Mouse (Mus musculus) forebrain, embryonic 10.5 days (tissue): ENCODE measurements around the gene Dek. TPM values are rescaled to one million over a fixed set of nuclear protein-coding genes. Genes with fewer than 3 reads are reported as not detected.

ENCODE experiments used
- DNase-seq: peaks from one replicate; pipeline ENCODE4 v3.0.0-alpha.2; 2017; ENCODE audit warnings: low spot score; ENCODE audit errors: extremely low spot score
- H3K27ac ChIP-seq: fragments of 300-500 bp; sonication (generic); 2 replicates; pipeline ENCODE4 v1.5.1; 2016; ENCODE audit warnings: mild to moderate bottlenecking
- H3K27me3 ChIP-seq: fragments of 300-500 bp; sonication (generic); 2 replicates; pipeline ENCODE4 v1.6.1; 2016; ENCODE audit warnings: mild to moderate bottlenecking; ENCODE audit not compliant: poor library complexity, severe bottlenecking
- H3K36me3 ChIP-seq: fragments of 300-500 bp; sonication (generic); replicated peaks from 2 replicates; pipeline ENCODE4 v1.6.1; 2016; ENCODE audit warnings: mild to moderate bottlenecking, moderate library complexity
- H3K4me1 ChIP-seq: fragments of 300-500 bp; sonication (generic); 2 replicates; pipeline ENCODE4 v1.6.1; 2016
- H3K4me3 ChIP-seq: fragments of 300-500 bp; sonication (generic); 2 replicates; pipeline ENCODE4 v1.5.1; 2016; ENCODE audit warnings: mild to moderate bottlenecking, moderate library complexity
- H3K9me3 ChIP-seq: fragments of 300-500 bp; sonication (generic); 2 replicates; pipeline ENCODE4 v1.6.1; 2016; ENCODE audit warnings: mild to moderate bottlenecking, moderate library complexity
- WGBS: fragments of 180-500 bp; shearing (Covaris S2); methylation state at CpG from one replicate; pipeline ENCODE4 v1.1.7; 2016; 5-methylcytosine and 5-hydroxymethylcytosine counted together
- polyA plus RNA-seq: library from polyadenylated mRNA; unstranded; fragments of >200 nt; fragmentation: Nextera tagmentation; extraction: Ambion mirVana; gene quantifications from 2 replicates; pipeline ENCODE4 v1.2.1, GENCODE M21; 2016

Dek gene
- polyA plus RNA-seq, 1 experiment from 2014 or later = 434 TPM

DNA sequence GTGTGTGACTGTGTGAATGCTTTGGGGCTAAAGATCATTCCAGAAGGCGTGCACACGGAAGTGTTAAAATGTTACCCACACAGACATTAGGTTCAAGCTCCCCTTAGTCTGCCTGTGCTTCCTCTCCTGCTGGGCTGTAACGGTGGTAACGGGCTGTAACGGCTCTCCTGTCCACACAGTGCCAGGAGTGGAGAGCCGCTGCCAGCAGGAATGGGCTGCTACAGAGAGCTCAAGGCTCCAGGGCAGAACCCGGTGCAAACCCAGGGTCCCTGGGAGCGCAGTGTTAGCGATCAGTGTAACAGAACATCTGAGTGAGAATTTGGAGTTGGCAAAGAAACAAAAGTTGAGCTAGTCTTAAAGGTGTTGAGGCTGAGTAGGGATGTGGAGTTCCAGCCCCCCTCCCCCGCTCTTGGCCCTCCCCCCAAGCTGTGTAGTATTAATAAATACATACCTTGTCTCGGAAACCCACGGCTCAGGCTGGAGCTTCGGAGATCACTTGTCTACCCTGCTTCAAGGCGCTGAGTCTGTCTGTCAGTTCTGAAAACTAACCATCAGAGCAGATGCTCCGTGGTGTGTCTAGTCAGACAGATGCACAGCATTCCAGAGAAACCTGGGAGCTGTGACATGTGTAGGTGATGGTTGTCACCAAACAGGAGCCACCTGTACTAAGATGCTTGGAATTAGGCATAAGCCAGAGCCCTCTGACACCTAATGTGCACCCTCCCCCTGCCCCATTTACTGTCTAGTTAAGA lies 35.5 kb downstream of the Dek start:
- Histone ChIP-seq H3K36me3 (peaks cover 58% of the 10 kb centered on the region), H3K4me1 (no peaks in the 10 kb centered on the region), H3K4me3 (no peak overlapping the region), H3K27ac (no peak overlapping the region), H3K27me3 (no peaks in the 10 kb centered on the region), H3K9me3 (no peaks in the 10 kb centered on the region)
- 88% methylated on average over 15 of the region's 15 CpGs for WGBS
- no peak for DNase-seq

DNA sequence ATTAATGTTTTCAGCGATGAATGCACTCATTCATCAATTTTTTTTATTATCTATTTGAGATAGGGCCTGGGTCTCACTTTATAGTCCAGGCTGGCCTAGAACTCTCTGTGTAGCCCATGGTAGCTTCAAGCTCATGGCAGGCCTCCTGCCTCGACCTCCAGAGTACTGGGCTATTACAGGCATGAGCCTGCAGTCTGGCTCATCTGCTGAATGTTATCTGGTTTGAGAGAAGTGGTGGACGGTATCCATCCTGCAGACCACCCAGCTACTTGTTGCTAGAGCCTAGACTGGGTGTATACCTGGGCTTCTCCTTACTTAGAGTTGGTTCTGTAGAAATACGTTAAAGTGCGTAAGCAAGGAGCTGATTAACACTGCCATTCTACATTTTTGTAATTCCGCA lies 39.0 kb downstream of the Dek start:
- Histone ChIP-seq H3K4me3 (no peak overlapping the region), H3K27me3 (no peaks in the 10 kb centered on the region), H3K27ac (no peak overlapping the region), H3K4me1 (no peaks in the 10 kb centered on the region), H3K36me3 (peaks cover 61% of the 10 kb centered on the region), H3K9me3 (no peaks in the 10 kb centered on the region)
- DNase-seq = no peak
- WGBS = 93% methylated on average over 6 of the region's 6 CpGs

DNA sequence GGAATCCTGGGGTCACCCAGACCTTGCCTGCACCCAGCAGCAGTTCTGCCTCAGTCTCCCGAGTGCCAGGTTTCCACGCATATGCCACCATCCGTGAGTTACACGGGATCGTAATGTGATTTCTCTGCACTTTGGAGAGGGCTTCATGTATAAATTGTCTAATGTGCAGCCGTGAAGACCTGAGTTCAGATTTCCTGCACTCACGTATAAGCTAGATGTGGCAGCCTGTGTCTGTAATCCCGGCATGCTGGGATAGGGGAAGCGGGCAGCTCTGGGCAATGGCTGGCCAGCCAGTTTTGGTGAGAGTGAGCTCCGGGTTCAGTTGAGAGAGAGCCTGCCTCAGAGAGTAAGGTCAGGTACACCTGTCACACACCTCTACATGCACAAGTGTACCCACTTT lies 39.5 kb downstream of the Dek start:
- Histone ChIP-seq H3K4me1 (no peaks in the 10 kb centered on the region), H3K36me3 (peaks cover 61% of the 10 kb centered on the region), H3K27ac (no peak overlapping the region), H3K9me3 (no peaks in the 10 kb centered on the region), H3K4me3 (no peak overlapping the region), H3K27me3 (no peaks in the 10 kb centered on the region)
- DNase-seq = no peak
- WGBS = 93% methylated on average over 10 of the region's 10 CpGs

DNA sequence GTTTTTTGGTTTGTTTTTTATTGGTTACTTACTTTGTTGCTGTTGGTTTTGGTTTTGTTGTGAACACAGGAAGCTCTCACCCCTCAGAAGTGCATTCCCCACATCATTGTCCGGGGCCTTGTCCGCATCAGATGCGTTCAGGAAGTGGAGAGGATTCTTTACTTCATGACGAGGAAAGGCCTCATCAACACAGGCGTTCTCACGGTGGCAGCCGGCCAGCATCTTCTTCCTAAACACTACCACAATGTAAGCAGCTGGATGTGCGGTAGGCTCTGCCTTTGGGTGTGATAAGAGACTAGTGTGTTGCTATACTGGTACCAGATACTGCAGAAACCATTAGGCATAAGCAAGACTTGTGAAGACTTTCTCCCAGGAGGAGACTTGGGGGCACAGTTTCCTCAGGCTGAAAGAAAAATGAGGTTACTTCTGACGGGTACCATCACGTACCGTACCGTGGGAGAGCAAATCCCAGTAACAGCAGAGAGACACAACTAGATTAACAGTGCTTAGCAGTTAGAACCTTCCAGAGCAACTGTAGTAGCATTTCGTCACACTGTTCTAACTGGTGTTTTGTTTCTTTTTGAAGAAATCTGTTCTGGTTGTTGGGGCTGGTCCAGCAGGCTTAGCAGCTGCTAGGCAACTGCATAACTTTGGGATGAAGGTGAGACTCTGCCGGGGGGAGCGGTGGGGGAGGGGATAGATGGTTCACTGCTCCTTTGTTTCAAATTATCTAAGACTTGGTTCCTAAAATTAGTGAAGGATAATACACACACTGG lies 41.8 kb downstream of the Dek start:
- peaks cover 75% of the 10 kb centered on the region for H3K36me3 ChIP-seq
- no peak overlapping the region for H3K27ac ChIP-seq
- no peak overlapping the region for H3K4me3 ChIP-seq
- no peaks in the 10 kb centered on the region for H3K9me3 ChIP-seq
- no peaks in the 10 kb centered on the region for H3K4me1 ChIP-seq
- DNase-seq = no peak
- H3K27me3 ChIP-seq = no peaks in the 10 kb centered on the region
- WGBS = 94% methylated on average over 15 of the region's 15 CpGs

DNA sequence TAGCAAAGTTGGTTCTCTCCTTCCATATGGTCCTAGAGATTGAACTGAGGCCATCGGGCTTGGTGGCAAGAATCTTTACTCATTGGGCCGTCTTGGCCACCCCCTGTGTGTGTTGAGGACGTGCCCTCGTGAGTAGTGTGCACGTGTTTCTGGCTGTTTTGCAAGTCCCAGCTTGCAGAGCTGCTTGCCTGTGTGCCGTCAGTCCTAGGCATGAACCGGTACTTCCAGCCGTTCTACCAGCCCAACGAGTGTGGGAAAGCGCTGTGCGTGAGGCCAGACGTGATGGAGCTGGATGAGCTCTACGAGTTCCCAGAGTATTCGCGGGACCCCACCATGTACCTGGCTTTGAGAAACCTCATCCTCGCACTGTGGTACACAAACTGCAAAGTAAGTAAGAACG lies 43.2 kb downstream of the Dek start:
- no peaks in the 10 kb centered on the region for H3K27me3 ChIP-seq
- H3K4me1 ChIP-seq = no peaks in the 10 kb centered on the region
- WGBS = 95% methylated on average over 17 of the region's 17 CpGs
- no peak overlapping the region for H3K4me3 ChIP-seq
- peaks cover 73% of the 10 kb centered on the region for H3K36me3 ChIP-seq
- H3K9me3 ChIP-seq = no peaks in the 10 kb centered on the region
- no peak for DNase-seq
- no peak overlapping the region for H3K27ac ChIP-seq

DNA sequence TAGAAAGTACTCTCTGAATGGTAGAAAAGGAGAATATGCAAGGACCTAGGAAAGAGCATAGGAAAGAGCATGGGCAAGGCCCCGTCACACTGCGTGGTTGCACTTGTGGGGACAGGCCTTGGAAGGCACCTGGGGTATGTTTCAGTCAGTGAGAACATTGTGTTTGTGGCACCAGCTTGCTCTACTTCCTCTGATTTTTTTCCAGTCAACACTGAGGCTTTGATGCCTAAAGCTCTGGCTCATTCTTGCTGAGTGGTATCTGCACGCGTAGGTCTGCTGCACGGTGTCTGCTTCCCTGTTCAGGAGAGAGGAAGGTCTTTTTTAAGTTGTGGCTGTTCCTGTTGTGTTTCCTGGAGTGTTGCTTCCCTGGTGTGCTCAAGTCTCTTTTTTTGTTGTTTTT lies 49.2 kb downstream of the Dek start:
- no peaks in the 10 kb centered on the region for H3K27me3 ChIP-seq
- peaks cover 9% of the 10 kb centered on the region for H3K4me1 ChIP-seq
- DNase-seq = no peak
- H3K36me3 ChIP-seq = peaks cover 53% of the 10 kb centered on the region
- 93% methylated on average over 5 of the region's 5 CpGs for WGBS
- no peak overlapping the region for H3K4me3 ChIP-seq
- no peaks in the 10 kb centered on the region for H3K9me3 ChIP-seq
- H3K27ac ChIP-seq = no peak overlapping the region

DNA sequence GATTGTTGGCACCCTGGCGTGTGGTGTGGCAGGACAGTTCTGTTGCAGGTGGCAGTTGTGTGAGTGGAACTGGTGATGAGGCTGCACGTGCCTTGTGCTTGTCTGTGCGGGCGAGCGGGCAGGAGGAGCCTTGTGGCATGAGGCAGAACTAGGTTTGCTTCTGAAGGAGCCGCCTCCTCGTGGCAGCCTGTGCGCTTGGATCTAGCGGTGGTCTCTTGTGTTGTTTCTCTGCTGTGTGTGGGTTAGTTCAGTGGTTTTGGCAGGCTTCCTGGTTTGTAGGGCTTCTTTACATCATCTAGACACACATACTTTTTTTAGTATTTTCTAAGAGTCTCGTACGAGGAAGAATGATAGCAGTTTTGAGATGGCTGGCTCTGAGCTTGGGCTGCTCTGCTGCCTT lies 49.9 kb downstream of the Dek start:
- Histone ChIP-seq H3K36me3 (peaks cover 55% of the 10 kb centered on the region), H3K4me3 (no peak overlapping the region), H3K9me3 (no peaks in the 10 kb centered on the region), H3K27ac (no peak overlapping the region), H3K27me3 (no peaks in the 10 kb centered on the region), H3K4me1 (peaks cover 9% of the 10 kb centered on the region)
- DNase-seq = no peak
- 94% methylated on average over 11 of the region's 11 CpGs for WGBS

DNA sequence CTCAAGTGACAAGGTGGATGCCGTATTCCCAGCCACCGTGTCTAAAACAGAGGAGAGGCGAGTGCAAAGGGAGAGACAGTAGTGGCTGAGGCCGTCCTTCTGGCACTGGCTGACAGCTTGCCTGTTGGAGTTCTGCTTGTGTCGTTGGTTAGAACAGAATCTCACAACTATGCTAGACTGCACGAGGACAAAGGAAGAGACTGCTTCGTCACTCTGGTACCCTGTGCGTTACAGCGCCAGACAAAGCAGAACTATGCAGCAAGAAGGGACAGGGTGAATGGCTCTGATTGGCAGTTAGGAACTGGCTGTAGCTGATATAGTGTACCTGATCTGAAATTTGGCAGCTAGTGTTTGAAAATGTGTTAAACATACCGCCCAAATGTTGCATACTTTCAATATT lies 52.0 kb downstream of the Dek start:
- Histone ChIP-seq H3K36me3 (peaks cover 56% of the 10 kb centered on the region), H3K4me3 (no peak overlapping the region), H3K9me3 (no peaks in the 10 kb centered on the region), H3K27ac (peak overlapping the region; percentile 48; the same call in 1 of the 2 replicates), H3K27me3 (no peaks in the 10 kb centered on the region), H3K4me1 (peaks cover 9% of the 10 kb centered on the region)
- WGBS = 54% methylated on average over 10 of the region's 10 CpGs
- no peak for DNase-seq

DNA sequence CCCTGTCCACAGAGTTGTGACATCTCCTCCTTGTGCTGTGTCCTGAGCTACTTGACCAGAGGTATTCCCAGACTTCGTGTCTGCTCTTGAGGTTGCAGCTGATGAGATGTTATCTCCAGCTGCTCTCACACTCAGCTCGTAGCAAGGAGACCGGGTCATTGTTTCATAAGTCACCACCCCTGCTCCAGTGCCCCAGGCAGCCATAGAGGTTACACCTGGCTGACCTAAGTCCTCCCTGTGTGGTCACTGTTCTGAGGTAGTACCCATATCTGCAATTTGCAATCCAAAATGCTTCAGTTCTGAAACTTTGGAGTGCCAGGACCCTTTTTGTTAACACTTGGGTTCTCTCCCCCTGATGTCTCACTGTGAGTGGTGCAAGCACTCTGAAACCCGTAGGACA lies 56.0 kb downstream of the Dek start:
- Histone ChIP-seq H3K4me3 (no peak overlapping the region), H3K27me3 (no peaks in the 10 kb centered on the region; the same call in 1 of the 2 replicates), H3K9me3 (no peaks in the 10 kb centered on the region), H3K4me1 (peaks cover 9% of the 10 kb centered on the region), H3K36me3 (peaks cover 55% of the 10 kb centered on the region), H3K27ac (no peak overlapping the region)
- WGBS = 87% methylated on average over 4 of the region's 4 CpGs
- no peak for DNase-seq

DNA sequence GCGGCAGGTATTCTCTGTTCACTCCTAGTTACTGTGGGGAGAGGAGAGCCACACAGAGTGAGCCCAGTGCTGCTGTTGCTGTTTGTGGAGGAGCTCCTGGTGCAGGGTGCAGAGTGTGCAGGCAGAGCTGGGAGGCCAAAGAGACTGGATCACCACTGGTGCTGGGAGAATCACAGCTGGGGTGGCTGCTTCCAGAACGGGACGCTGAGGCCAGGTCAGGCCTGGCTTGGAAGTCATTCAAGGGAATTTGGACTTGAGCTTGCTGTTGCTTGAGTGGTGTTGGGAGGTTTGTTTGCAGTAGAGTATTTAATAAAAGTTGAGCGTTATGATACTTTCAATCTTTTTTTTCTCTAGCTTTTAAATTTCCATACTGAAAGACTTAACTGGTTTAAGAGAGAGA lies 58.0 kb downstream of the Dek start:
- no peak overlapping the region for H3K27ac ChIP-seq
- peaks cover 45% of the 10 kb centered on the region for H3K36me3 ChIP-seq
- WGBS = 91% methylated on average over 4 of the region's 4 CpGs
- no peak overlapping the region for H3K4me3 ChIP-seq
- DNase-seq = no peak
- H3K27me3 ChIP-seq = no peaks in the 10 kb centered on the region; the same call in 1 of the 2 replicates
- H3K4me1 ChIP-seq = peaks cover 13% of the 10 kb centered on the region
- H3K9me3 ChIP-seq = no peaks in the 10 kb centered on the region

DNA sequence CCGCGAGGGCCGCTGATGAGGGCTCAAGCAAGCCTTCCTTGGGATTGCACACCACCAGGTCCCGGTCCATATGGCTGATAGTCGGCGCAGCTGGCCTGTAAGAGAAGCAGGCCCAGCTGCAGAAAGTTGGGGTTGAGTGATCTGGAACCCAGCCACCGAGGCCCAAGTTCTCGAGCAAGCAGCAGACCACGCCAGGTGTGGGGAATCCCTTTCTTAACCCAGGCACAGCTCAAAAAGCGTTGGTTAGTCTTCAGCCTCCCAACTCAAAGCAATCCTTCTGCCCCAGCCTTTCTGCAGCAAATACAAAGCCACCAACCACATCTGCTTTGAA lies 61.4 kb downstream of the Dek start, which contains the start of gene Tpmt:
Gene Tpmt (minus strand): TSS at position 121 of the 331 bp plus-strand sequence.
- Histone ChIP-seq H3K27ac (peak within 1 kb of the TSS; percentile 88), H3K4me3 (peak within 1 kb of the TSS; percentile 96), H3K9me3 (no peaks in the 10 kb centered on the region), H3K36me3 (peaks cover 12% of the 10 kb centered on the region), H3K27me3 (no peaks in the 10 kb centered on the region; the same call in 1 of the 2 replicates), H3K4me1 (peaks cover 26% of the 10 kb centered on the region)
- DNase-seq = peak; percentile 34
- WGBS = 16% methylated on average over 10 of the region's 10 CpGs

DNA sequence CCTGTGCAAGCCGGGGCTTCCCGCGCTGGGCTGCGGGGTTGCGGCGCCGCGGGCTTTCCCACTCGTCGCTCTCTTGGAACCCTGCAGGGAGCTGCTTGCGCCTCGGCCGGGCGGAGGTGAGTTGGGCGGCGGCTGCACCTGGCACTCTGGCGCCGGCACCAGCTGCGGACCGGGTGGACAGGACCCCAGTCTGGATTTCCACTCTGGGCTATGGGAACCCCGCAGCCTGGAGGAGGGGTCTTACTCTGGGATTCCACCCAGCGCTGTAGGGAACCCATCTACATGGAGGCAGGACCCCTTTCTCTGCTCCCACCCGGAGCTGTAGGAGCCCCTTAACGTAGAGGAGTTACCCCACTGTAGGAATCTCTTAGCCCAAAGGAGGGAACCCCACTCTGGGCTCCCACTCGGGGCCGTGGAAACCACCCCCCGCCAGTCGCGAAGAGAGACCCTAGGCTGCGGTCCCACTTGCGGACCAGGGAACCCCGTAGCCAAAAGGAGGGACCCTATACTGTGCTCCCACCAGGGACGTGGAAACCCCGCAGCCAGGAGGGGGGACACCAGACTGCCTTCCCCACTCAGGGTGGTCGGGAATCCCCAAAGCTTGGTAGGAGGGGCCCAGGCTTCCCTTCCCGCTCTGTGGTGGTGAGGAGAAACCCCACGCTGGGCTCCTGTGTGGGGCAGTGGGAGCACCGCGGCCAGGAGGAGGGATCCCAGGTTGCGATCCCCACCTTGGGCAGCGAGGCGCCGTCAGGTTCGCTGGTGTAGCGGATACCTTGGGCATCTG lies 62.0 kb downstream of the Dek start:
- peaks cover 6% of the 10 kb centered on the region for H3K36me3 ChIP-seq
- WGBS = under 1% methylated on average over 45 of the region's 45 CpGs
- no peaks in the 10 kb centered on the region for H3K9me3 ChIP-seq
- peak overlapping the region; percentile 96 for H3K4me3 ChIP-seq
- peak overlapping the region; percentile 88 for H3K27ac ChIP-seq
- H3K4me1 ChIP-seq = peaks cover 26% of the 10 kb centered on the region
- DNase-seq = no peak
- no peaks in the 10 kb centered on the region; the same call in 1 of the 2 replicates for H3K27me3 ChIP-seq
